Mouse (Mus musculus) lung, adult 2 months (tissue): Measurements from ENCODE around the gene Enthd1.

Source experiments
- CTCF ChIP-seq: fragments of 200-500 bp; IDR thresholded peaks from 2 replicates; pipeline ENCODE4 v1.5.1; 2011; ENCODE audit warnings: mild to moderate bottlenecking, low read length, control low read depth; ENCODE audit not compliant: insufficient read depth
- POLR2A ChIP-seq: fragments of 200-500 bp; IDR thresholded peaks from 2 replicates; pipeline ENCODE4 v1.6.1; 2011; ENCODE audit warnings: low read depth, mild to moderate bottlenecking, control low read depth, low read length, borderline replicate concordance; ENCODE audit errors: extremely low read depth

DNA sequence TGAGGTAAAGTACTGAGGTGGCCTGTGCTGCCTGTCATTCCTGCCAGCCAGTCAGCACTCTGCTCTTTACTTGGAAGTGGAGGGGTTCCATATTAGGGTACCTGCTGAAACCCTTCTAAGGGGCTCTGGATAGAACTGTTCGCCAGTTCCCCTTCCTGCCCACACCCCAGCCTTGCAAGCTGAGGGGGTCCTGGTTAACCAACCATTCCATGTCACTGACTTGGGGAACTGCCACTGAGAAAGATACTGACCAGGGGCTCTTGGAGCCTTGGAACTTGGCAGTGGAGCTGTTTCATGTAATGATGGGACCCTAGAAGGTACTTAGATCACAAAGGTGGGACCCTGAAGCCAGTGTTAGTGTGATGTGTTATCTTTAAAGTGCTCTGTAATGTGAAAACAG lies 5.3 kb upstream of the Enthd1 start:
- TF ChIP-seq CTCF (no peak), POLR2A (no peak)
